Mouse (Mus musculus) heart, postnatal 0 days (tissue): Measurements from ENCODE around the gene Myoc. TPM values are rescaled to one million over a fixed set of nuclear protein-coding genes. Genes with fewer than 3 reads are reported as not detected.

Experiments
- ATAC-seq: fragments of 200-750 bp; cut with Nextera tagmentation; 2 replicates; pipeline ENCODE4 v1.8.0; 2017; ENCODE audit warnings: low read depth, moderate number of reproducible peaks, moderate library complexity; ENCODE audit not compliant: insufficient read depth
- DNase-seq: peaks from one replicate; pipeline ENCODE4 v3.0.0-alpha.2; 2016; ENCODE audit warnings: low spot score
- H3K27ac ChIP-seq: fragments of 300-500 bp; sonication (generic); 2 replicates; pipeline ENCODE4 v1.5.1; 2014; ENCODE audit warnings: low read depth, mild to moderate bottlenecking
- H3K27me3 ChIP-seq: fragments of 300-500 bp; sonication (generic); 2 replicates; pipeline ENCODE4 v1.6.1; 2014; ENCODE audit warnings: low read length, mixed read lengths; ENCODE audit not compliant: control insufficient read depth, insufficient read depth
- H3K36me3 ChIP-seq: fragments of 300-500 bp; sonication (generic); replicated peaks from 2 replicates; pipeline ENCODE4 v1.6.1; 2014; ENCODE audit warnings: low read length, mixed read lengths; ENCODE audit not compliant: control insufficient read depth, insufficient read depth
- H3K4me1 ChIP-seq: fragments of 300-500 bp; sonication (generic); 2 replicates; pipeline ENCODE4 v1.6.1; 2014; ENCODE audit warnings: antibody characterized with exemption; ENCODE audit not compliant: control insufficient read depth, insufficient read depth
- H3K4me2 ChIP-seq: fragments of 300-500 bp; sonication (generic); 2 replicates; pipeline ENCODE4 v1.6.1; 2014; ENCODE audit warnings: low read depth, mild to moderate bottlenecking, low read length, moderate library complexity
- H3K4me3 ChIP-seq: fragments of 300-500 bp; sonication (generic); 2 replicates; pipeline ENCODE4 v1.5.1; 2014; ENCODE audit warnings: low read depth, low read length
- H3K9ac ChIP-seq: fragments of 300-500 bp; sonication (generic); replicated peaks from 2 replicates; pipeline ENCODE4 v1.6.1; 2014; ENCODE audit warnings: low read depth, low read length, mixed read lengths
- H3K9me3 ChIP-seq: fragments of 300-500 bp; sonication (generic); replicated peaks from 2 replicates; pipeline ENCODE4 v1.6.1; 2016; ENCODE audit warnings: low read length; ENCODE audit not compliant: control insufficient read depth
- CTCF ChIP-seq: IDR thresholded peaks from 2 replicates; pipeline ENCODE4 v1.5.1; 2016; ENCODE audit warnings: antibody characterized with exemption, control low read depth, low read depth
- EP300 ChIP-seq: IDR thresholded peaks from 2 replicates; pipeline ENCODE4 v1.6.1; 2016; ENCODE audit warnings: antibody characterized with exemption, low read depth
- WGBS: fragments of 180-500 bp; shearing (Covaris S2); extraction: QIAGEN DNeasy Blood & Tissue Kit; methylation state at CpG from one replicate; pipeline ENCODE4 v1.1.7; 2014; 5-methylcytosine and 5-hydroxymethylcytosine counted together
- polyA plus RNA-seq: library from polyadenylated mRNA; unstranded; fragments of >200 nt; fragmentation: Nextera tagmentation; extraction: Ambion mirVana; gene quantifications from 2 replicates; pipeline ENCODE4 v1.2.1, GENCODE M21; 2015
- total RNA-seq: library from RNA; depleted of rRNA; stranded (reverse); fragments of >200 nt; gene quantifications from 2 replicates; pipeline ENCODE4 v1.2.3, GENCODE M21; 2014; ENCODE audit warnings: low replicate concordance

Myoc gene
- total and polyA plus RNA-seq, 2 experiments from 2014 or later = 0.46 TPM; not detected in 1

- no peak within 1 kb of the TSS for H3K4me2 ChIP-seq
- WGBS = 79% methylated on average over 7 of the region's 7 CpGs
- TF ChIP-seq EP300 = no peak
- TF ChIP-seq CTCF = no peak
- no peak within 1 kb of the TSS for H3K9ac ChIP-seq
- H3K27me3 ChIP-seq = no peaks in the 10 kb centered on the region
- H3K4me3 ChIP-seq = no peak within 1 kb of the TSS
- DNase-seq (no peak), ATAC-seq (no peak)
- H3K36me3 ChIP-seq = no peaks in the 10 kb centered on the region
- H3K27ac ChIP-seq = no peak within 1 kb of the TSS
- H3K9me3 ChIP-seq = no peaks in the 10 kb centered on the region
- H3K4me1 ChIP-seq = no peaks in the 10 kb centered on the region
Observed at GRCm38 (mm10) chr1:162658119-162658518, 19.2 kb downstream of the Myoc start, which contains the start of gene Myocos. Gene Myocos, minus strand, starts transcription at chr1:162658219.

GRCm38 (mm10) chr1:162660276-162660860 lies 21.4 kb downstream of the Myoc start:
- TF ChIP-seq EP300 (no peak), CTCF (no peak)
- Histone ChIP-seq H3K9me3 (no peaks in the 10 kb centered on the region), H3K4me2 (no peak overlapping the region), H3K36me3 (no peaks in the 10 kb centered on the region), H3K9ac (no peak overlapping the region), H3K4me3 (no peak overlapping the region), H3K27ac (no peak overlapping the region), H3K27me3 (no peaks in the 10 kb centered on the region), H3K4me1 (no peaks in the 10 kb centered on the region)
- ATAC-seq (no peak), DNase-seq (no peak)
- whole genome bisulfite sequencing = 61% methylated on average over 11 of the region's 11 CpGs

GRCm38 (mm10) chr1:162664826-162665475 lies 26.0 kb downstream of the Myoc start:
- no peaks in the 10 kb centered on the region for H3K27me3 ChIP-seq
- no peak overlapping the region for H3K27ac ChIP-seq
- H3K4me3 ChIP-seq = no peak overlapping the region
- no peaks in the 10 kb centered on the region for H3K36me3 ChIP-seq
- H3K9ac ChIP-seq = no peak overlapping the region
- TF ChIP-seq EP300 (no peak), CTCF (peak; percentile 96)
- H3K9me3 ChIP-seq = no peaks in the 10 kb centered on the region
- H3K4me2 ChIP-seq = peak overlapping the region; percentile 45
- WGBS = 11% methylated on average over 10 of the region's 10 CpGs
- DNase-seq (peak; percentile 89), ATAC-seq (peak; percentile 94)
- H3K4me1 ChIP-seq = 0 out of 2 replicates have a peak, but pooled peaks cover 4% of the 10 kb centered on the region

GRCm38 (mm10) chr1:162665486-162666174 lies 26.7 kb downstream of the Myoc start:
- ATAC-seq = peak; percentile 67
- H3K27me3 ChIP-seq = no peaks in the 10 kb centered on the region
- peak overlapping the region; percentile 27; the same call in 1 of the 2 replicates for H3K9ac ChIP-seq
- DNase-seq = peak; percentile 16
- H3K4me1 ChIP-seq = 0 out of 2 replicates have a peak, but pooled peaks cover 4% of the 10 kb centered on the region
- 0 out of 2 replicates have a peak, but pooled peaks cover 6% of the 10 kb centered on the region for H3K36me3 ChIP-seq
- peak overlapping the region; percentile 8 for H3K4me3 ChIP-seq
- H3K9me3 ChIP-seq = no peaks in the 10 kb centered on the region
- peak overlapping the region; percentile 45 for H3K4me2 ChIP-seq
- TF ChIP-seq EP300 (no peak), CTCF (no peak)
- 2% methylated on average over 11 of the region's 11 CpGs for WGBS
- no peak overlapping the region for H3K27ac ChIP-seq

GRCm38 (mm10) chr1:162693721-162694120 lies 54.8 kb downstream of the Myoc start:
- TF ChIP-seq EP300 = no peak
- TF ChIP-seq CTCF = no peak
- H3K9me3 ChIP-seq = no peaks in the 10 kb centered on the region
- H3K4me3 ChIP-seq = no peak overlapping the region
- peaks cover 85% of the 10 kb centered on the region for H3K36me3 ChIP-seq
- H3K4me2 ChIP-seq = no peak overlapping the region
- H3K27me3 ChIP-seq = no peaks in the 10 kb centered on the region
- no peak overlapping the region for H3K27ac ChIP-seq
- no peak for DNase-seq
- no peak for ATAC-seq
- H3K4me1 ChIP-seq = no peaks in the 10 kb centered on the region
- WGBS = 75% methylated on average over 2 of the region's 2 CpGs
- no peak overlapping the region for H3K9ac ChIP-seq
